Mouse (Mus musculus) Muller cell, postnatal 12 days (primary cell): ENCODE measurements around the gene Hddc2.

ENCODE experiments used
- DNase-seq: peaks from one replicate; pipeline ENCODE4 v3.0.0-alpha.2; 2015; ENCODE audit errors: inconsistent ontology term

The Hddc2 gene

DNA sequence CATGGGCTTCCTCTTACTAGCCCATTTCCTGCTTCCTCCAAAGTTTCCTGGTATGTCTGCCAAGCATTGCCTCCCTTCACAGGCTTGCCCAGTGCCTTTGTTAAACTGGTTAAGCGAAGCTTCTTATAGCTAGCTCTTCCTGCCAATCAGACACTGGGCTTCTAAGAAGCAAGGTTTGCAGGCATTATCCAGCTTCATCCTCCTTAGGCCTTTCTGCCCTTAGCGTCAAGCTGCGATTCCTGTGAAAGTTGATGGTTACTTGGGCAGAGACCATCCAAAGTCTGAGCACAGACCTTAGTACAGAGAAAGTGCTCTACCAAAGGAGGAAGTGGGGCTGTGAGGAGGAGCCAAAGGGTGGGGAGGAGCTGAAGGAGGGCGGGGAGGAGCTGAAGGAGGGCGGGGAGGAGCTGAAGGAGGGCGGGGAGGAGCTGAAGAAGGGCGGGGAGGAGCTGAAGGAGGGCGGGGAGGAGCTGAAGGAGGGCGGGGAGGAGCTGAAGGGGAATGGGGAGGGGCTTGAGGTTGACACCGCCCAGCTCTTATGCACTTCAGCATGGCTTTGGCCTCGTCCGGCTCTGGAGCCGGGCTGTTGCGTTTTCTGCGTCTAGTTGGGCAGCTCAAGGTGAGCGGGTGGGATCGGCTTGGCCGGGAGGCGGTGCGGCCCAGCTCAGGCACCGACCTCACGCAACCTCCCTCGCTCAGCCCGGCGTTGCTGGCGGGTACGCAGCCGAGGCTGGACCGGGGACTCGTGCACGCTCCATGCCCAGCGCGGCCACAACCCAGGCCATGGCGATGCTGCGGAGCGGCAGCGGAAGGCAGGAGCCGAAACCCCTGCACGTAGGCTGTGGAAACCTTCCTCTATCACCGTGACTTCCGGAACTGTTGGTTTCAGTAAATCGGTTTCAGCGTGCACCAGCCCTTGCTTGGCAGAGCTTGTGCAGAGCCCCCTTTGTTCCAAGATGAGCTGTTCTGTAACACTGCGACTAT, at the start of gene Hddc2:
Gene Hddc2 (plus strand): TSS at position 519 of the 984 bp plus-strand sequence.
- DNase-seq = peak; percentile 91

DNA sequence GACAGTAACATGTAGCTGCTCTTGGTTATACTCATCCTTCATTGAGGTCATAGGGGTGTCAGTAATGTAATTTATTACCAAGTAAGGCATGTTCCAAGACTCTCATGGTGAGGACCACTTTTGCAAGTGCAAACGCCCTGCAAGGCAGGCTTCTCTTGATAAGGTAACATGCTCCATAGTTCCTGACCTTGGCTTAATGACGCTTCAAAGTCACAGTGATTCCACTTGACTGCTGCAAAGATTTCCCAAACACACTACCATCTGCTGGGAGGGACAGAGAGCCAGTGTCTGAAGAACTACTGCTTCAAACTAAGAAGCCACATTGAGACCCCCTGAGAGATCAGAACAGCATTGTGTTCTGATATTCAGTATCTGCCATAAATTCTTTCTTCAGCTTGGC, 40.4 kb upstream of the Hddc2 start:
- DNase-seq = no peak

DNA sequence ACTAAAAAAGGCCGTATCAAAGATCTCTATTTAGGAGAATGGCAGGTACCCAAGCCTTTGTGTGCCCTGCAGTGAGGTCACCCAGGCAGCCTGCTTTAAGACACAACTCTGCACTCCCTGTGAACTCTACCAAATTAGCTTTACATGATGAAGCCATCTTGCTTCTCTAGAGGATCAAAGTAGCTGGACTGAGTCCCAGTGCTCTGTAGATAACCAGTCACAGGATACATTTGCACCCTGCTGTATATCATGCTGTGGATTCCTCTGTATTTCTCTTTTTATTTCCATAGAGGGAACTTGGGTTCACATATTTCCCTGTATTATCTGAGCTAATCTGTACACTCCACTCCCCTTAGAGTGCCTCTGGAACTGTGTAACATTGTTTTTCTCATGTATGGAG, 40.0 kb upstream of the Hddc2 start:
- DNase-seq = no peak

DNA sequence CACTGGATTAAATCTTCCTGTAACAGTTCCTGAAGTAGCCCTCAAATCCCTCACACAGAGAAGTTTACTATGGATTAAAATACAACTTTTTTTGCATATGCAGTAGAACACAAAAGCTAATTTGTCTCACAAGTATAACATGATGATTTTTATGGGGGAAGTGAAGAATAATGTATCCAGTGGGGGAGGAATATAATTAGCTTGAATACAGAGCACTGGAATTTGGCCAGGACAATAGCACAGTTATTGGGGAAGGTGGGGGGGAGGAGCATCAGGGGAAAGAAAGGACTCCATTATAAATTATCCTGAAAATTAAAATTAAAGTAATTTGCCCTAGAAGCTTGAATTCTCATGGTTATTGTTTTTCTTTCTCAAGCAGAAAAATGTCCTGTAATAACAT, 25.4 kb upstream of the Hddc2 start:
- no peak for DNase-seq

DNA sequence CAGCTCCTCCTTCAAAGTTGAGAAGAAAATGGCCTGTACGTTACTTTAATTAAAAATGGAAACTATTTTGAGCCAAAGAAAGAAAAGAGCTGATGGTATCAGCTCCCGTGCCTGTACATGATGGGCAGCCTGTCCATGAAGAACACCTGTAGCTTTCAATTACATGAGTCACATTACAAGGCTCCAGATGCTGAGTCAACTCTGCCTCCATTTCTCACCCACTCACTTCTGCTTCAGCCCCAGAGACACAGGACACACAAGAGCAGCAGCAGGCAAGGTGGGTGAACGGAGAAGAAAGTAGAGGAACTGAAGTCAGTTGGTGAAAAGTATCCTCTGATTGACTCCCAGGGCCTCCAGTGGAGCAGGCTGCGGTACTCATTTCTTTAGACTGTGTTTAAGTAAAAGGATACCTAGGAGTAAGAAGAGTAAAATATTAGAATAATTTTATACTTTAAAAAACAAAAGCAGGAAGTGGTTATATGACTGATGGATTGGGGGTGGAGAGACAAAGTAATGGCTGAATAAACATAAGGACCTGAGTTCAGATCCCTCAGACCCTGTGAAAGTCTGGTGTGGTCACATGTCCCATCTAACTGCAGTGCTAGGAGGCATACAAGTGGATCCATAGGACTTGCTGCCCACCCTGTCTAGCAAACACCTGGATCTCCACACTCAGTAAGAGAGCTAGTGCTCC, 24.3 kb upstream of the Hddc2 start:
- no peak for DNase-seq

DNA sequence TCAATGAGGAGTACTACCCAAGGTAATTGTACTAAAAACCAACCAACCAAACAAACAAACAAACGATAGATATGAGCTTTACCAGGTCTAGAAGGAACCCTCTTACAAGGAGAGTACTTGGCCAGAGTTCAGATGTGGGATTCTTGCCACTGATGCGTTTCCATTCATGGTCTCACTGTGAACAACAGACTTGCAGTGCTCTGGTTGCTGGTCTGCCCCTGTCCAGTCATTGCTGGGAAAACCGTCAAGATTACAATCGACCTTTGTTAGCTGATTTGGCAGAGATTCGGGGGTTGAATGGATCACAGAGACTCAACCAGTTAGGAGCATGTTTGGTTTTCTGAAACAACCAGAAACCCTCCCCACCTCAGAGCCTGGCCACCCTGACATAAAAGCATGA, 17.5 kb upstream of the Hddc2 start:
- DNase-seq = peak; percentile 92

DNA sequence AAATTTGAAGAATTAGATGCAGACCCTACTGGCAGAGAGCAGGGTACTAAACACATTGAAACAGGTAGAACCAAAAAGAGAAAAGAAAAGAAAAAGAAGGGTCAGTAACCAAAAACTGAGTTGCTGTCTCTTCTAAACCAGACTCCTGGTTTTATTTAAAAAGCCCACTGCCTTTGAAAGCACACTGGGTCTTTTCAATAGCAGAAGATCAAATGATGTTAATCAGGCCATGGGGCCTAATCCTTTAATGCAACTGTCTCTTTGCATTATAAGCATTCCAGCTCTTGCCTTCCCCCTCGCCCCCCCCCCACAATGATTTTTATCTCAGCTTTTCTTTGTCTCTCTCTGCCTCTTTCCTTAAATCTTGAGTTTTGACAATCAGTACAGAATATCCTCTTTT, 16.7 kb upstream of the Hddc2 start:
- no peak for DNase-seq

DNA sequence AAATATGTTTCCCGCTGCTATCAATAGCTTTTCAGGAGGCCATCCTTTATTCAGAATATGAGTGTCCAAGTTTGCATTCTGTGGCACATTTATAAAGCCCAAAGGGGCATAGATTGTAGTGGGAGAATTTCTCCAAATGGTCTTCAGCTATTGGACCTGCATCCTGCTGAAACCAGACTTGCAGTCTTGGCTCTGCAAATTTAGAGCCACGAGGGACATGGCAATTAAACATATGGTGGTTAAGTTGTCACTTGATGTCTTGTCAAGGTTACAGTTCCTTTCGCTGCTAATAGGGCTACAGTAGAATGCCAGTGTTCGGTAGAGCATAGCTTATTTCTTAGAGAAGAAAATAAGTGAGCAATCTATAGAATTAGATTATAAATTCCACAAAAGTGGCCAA, 16.1 kb upstream of the Hddc2 start:
- DNase-seq = peak; percentile 46

DNA sequence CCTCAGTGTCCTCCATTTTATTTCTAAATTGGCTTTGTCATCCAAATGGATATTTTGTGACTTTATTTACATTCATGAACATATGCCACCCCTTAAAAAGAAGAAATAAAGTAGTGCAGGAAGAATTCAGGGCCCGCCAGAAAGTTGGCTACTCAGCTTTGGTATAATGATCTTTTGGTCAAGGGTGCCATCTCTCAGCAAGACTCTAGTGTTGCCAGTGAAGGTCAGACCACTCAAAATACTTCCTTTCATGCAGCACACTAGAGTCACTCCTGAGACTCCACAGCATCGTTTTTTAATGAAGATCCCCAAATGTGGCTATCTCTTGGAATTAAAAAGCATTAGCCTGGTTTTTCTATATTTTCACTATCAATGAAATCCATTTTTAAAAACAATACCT, 14.9 kb upstream of the Hddc2 start:
- DNase-seq = peak; percentile 14

DNA sequence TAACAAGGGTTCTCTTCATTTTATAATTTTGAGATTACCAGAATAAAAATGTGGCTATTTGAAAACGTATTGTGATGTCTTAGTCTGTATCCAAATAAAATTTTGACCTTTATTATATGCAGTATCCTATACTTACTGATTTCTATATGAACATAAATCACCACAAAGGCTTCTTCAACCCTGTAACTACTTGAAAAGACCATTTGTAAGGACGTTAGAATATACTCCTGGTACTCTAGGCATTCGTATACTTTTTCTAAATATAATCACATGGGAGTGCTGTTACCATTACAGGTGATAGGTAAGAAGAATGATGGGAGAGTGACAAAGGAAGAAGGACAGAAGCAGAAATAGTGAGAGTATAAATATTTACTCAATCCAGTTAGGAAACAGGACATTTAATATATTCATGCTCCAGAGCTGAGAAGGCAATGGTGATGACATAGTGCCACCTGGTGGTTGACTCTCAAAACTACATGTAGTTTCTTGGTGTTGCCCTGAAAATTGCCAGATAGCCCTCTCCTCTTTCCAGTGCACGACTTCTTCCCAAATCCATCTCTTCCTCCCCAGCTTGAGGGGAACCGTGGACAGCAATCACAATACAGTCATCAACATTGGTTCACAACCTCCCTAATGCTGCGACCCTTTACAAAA, 14.1 kb upstream of the Hddc2 start:
- DNase-seq = peak; percentile 30

DNA sequence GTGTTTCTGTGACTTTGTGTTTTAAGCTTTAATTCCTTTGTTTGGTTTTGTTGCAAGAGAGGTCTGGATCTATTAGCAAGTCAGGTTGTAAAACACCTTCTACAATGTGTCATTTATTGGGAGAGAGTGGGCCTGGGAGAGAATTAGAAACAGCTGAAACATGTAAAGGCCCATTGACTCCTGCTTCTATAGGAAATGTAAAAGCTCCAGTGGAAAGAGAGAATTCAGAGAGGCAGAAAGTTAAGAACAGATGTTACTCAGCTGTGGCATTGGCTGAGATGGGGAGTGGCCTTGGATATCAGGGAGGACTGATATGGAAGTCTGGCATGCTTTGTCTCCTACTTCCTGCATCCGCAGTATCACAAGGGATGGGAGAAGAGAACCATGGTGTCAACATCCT, 12.9 kb upstream of the Hddc2 start:
- no peak for DNase-seq

DNA sequence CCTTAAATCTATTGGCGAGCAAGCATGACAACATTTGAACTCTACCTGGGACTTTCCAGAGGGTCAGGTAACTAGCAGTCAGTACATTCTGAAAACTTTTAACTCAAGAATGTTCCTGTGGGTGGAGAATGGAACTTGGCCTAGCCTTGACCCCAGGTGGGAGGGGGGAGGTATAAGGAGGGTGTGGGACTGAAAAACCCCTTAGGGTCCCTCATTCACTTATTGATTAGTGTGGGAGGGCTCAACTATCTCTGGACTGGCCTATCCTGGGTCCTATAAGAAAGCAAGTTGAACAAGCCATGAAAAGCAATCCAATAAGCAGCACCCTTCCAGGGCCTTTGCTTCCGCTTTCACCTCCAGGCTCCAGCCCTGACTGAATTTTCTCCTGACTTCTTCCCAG, 9.7 kb upstream of the Hddc2 start:
- no peak for DNase-seq

DNA sequence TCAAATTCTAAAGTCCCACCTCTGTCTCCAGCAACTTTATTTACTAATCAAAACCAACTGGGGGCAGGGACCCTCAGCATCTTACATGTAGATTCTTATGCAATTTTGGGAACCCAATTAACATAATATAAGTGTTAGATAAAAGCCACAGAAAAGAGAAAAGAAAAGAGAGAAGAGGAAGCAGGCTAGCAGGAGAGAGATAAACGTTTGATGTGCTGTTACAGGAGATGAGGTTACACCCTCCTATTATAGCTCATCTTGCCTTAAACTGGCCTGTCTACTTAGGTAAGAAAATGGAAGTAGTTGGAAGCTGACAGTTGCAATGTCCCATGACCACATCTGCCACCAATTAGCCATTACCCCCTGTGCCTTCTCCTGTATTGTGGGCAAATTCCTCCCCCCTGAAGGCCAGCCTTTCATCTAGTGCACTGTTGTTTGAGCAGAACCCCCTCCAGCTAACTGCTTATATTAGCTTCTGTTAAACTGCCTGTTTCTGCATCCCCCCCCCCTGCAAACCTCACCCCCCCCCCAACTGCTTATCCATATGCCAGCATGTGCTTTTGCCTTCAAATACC, 6.1 kb upstream of the Hddc2 start:
- DNase-seq = no peak

DNA sequence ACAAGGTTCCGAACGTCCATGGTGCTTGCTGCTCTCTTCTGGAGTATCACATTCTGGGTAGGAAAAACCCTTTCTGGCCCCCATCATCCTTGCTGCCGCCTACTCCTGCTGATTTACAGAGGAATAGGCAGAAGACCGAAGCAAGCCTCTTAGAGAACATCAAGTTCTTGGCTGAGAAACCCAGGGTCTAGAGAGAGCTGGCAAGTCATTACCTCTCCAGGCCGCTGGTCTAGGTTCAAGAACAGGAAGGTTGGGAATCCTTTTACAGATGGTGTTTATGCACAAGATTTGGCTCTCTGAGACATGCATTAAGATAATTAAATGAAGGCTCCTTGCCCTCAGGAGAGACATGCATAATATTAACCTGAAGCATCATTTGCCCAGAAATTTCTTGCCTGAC, 5.3 kb downstream of the Hddc2 start:
- no peak for DNase-seq

DNA sequence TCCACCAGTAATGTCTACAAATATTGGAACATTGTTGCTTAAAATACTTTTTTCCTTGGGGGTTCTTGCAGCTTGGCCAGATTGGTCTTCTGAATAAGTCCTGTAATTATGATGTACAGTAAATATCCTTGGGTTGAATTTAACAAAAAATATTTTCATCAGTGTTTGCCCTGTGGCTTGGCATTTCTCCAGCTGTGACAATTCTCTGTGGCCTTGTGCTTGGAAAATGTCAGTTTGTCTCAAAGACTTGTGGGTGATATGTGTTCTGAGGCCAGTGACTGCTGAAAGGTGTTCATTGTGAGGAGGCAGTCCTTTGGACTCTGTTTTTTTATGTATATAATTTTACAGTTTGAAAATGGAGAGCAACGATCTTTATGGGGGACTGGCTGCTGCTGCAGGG, 16.3 kb downstream of the Hddc2 start:
- DNase-seq = peak; percentile 37

DNA sequence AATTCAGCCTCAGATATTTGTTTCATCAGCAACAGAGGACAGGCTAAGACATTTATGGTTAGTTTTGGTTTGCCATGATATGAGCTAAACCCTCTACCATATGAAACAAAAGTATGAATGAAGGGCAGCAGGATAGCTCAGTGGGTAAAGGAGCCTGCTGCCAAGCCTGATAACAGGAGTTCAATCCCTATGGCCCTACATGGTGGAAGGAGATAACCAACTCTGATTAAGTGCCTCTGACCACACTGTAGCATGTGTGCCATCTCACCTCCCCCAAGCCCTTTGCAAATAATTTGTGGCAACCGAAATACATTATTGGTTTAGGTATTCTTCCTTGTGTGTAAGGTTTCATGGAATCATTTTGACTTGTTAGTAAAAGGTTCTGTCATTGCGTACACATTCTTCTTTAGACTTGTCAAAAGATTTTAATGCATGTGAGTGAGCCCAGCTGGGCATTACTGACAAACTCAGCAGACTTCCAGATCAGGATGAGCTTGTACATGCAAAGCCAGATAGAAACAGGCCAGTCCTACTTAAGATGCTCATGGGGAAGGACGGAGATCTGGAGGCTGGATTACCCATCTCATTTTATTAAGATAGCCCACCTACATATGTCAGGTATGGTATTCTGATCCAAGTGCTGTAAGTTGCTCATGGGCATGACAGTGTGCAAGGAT, 17.2 kb downstream of the Hddc2 start:
- DNase-seq = no peak

DNA sequence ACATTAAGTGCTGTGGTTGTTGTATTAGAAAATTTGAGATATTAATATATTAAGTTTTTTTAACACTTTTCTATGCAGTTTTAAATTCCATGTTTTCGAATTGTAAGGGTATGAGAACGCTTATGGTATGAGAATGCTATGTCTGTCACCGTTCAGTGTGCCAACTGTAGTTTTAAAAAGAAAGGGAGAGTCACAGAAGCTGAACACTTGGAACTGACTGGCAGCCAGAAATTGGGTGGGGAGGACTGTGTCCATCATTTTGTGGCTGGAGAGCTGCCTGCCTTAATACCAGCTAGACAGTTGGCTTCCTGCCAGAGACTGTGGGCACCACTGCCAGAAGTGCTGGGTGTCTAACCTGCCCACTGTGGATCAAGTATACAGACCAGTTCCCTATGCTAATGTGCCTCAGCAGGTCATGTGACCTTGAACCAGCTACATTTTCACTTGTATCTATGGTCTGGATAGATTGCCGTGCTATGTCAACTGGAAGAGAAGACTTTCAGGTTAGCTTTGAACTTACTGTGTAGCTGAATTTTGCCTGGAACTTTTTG, 18.1 kb downstream of the Hddc2 start:
- peak; percentile 35 for DNase-seq

DNA sequence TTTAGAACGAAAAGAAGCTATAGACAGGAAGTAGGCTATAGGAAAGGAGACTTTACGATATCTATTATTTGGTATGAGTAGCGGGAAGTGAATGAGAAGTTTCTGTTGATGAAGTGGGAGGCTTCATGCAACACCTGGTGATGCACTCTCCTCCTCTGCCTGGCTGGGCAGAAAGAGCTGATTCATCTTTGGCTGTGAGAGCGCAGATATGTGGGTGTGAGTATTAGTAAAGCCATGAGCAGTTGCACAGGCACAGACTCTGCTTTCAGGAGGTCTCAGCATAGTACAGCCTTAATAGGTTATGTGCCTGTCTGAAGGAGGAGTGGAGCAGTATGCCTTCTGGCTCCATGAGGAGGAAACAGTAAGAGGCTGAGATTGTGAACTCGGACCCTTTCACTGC, 23.2 kb downstream of the Hddc2 start:
- no peak for DNase-seq

DNA sequence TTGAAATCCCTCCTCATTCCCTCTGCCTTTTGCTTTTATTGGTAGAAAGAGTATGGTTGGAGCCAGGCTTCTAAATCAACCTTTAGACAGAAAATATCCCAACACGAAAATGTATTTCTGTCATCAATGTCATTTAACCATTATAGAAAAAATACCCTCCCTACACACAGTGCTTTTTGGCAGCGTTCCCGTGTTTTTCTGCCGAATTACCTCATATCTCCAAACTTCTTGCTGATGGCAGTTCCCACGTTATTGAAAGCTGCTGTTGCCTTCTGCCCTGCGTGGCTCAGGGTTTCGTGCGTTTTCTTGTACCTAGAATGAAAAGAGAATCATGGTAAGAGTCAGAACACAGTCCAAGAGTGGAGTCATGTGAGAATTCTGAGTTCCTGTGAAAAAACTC, 33.2 kb downstream of the Hddc2 start:
- DNase-seq = no peak

DNA sequence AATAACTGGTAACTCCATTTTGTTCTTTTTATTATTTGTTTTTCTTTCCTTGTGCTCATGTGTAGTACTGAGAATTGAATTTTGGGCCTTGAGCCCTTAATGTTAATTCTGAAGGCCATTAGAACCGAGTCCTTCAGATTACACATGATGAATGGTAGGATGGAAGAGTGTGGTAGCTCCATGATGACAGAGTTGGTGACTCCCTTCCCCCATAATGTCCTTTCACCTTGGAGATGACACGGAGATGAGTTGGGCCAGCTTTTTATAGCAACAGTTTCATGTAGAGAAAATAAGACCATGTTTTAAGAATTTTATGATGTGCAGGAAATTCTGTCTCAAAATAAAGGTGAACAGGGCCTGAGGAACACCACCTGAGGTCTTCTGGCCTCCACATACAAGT, 37.9 kb downstream of the Hddc2 start:
- DNase-seq = no peak

DNA sequence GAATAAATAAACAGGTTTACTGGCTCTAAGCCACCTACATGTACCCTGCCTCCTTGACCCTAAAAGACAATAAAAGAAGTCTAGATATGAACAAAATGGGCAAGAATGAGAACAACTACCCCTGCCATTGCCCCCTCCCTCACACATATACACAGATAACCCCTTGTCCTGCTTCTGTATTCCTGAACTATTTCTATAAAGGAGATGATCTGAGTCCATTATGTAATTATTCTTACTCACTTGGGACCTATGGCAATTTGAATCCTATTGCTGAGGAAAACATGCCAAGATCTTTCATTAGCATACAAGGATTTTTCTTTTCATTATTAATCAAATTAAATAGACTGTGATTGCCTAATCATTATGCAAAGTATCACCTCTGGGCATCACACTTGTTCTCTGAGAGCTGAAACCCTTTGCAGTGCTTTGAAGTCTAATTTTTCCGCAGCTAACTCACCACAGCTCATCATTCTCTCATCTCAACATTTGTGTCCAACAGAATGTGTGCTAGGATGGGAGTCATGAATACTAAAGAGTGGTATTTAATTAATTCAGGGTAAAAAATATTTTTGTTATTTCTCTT, 39.8 kb downstream of the Hddc2 start:
- DNase-seq = no peak
